Mouse (Mus musculus) layer of hippocampus, adult 9-11 months (tissue): Measurements from ENCODE around the gene Plpp3.

Experiments
- DNase-seq: peaks from one replicate; pipeline ENCODE4 v3.0.0; 2022

Plpp3 gene

GRCm38 (mm10) chr4:105157276-105158168 is at the start of gene Plpp3:
Plpp3 (plus strand) TSS chr4:105157347.
- peak; percentile 79 for DNase-seq

DNA sequence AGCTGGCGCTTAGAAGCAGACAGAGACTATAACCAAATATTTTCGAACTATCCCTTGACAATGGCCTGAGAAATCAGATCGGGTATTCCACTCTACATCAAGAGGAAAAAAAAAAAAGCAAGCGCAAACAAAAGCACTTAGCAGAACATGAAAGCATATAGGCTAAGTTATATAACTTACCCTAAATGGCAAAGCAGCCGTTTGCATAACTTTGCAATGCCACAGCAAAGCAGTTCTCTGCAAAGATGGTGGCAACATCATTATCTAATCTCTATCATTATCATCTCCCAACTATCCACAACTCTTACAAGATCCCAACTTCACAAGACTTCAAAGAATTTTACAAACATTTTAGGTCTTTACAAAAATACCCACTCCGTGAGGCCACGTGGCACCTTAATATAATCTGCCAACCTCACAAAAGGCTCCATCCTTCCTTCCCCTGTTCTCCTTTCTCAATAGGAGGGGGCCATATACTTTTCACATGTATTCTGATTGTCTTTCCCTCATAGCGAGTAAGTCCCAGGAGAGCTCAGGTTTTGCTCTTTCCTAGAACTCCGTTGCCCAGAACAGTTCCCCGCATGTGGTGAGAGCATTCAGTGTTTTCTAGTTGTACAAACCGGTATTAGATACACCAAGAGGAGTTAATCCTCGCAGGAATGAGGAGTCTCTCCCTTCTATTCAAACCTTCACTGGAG is 49.1 kb upstream of the Plpp3 start:
- DNase-seq: no peak

DNA sequence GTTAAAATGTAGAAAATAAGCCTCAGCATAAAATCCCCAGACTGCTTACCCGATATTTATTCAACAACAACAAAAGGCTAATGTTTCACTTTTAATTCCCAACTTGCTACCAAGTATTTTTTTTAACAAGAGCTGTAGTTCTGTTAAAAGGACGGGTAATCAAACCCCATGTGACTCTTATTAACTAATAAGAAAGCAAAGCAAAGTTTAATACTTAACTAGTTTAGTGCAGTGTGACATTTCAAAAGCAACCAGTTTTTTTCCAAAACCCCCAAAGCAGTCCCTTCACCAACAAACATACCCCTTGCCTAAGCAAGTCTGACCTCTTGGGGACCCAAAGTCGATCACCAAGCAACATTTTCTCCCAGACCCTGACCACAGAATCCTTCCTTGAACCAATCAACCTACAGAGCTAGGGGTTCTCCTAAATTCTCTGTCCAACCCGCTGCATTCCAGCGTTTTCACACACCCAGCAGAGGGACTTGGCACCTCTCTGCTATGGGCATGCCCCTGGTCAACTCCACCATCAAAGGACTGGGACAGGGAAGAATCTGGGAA is 48.4 kb upstream of the Plpp3 start:
- no peak for DNase-seq

DNA sequence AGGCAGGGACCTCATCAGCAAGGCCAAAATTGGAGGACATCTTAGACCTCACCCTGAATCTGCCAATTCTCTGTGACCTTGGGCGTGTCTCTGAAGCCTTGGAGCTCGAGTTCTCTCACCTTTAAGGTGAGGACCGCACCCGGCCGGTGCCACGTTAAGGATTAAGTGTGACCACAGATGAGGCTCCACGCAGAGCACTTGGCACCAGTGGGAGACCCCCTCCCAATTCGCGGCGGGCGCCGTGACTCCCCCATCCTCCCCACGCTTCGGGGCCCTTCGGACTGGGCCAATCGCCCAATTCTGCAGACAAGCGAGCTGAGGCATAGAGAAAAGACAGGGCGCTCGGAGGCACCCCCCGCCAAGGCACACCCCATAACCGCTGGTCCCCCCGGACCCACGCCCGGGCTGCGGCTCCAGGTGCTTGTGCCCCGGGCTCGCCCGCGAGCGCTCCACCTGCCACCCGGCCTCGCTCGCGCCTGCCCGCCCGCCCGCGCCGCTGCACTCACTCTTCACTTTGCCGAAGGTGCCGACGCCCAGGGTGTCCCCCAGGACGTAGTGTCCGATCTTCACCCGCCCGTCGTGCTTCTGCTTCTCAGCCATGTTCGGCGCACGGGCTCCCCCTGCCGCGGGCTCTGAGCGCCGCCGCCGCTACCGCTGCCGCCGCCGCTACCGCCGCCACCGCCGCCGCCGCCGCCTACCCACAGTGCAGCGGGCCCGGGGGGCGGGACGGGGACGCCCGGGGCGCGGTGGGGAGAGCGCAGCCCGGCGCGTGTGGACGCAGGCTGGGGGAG is 47.8 kb upstream of the Plpp3 start, which contains the start of gene Prkaa2:
Gene Prkaa2, minus strand, starts transcription at position 692 of the 791 bp plus-strand sequence.
- DNase-seq: peak; percentile 74

- peak; percentile 68 for DNase-seq
Measured at GRCm38 (mm10) chr4:105109990-105110683, 47.0 kb upstream of the Plpp3 start.

- no peak for DNase-seq
Measured at GRCm38 (mm10) chr4:105110684-105111035, 46.5 kb upstream of the Plpp3 start.

- no peak for DNase-seq
Measured at GRCm38 (mm10) chr4:105111770-105112169, 45.4 kb upstream of the Plpp3 start.

DNA sequence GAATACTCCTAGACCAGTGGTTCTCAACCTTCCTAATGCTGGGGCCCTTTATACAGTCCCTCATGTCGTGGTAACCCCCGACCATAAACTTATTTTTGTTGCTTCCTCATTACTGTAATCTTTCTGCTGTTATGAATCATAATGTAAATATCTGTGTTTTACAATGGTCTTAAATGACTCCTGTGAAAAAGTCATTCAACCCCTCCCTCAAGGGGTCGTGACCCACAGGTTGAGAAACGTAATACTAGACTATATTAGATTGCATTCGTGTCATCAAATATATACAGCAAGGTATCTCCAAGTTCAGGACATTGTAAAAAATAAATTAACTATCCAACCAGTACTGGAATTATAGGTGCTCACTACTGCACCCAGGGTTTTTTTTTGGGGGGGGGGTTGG is 44.1 kb upstream of the Plpp3 start:
- DNase-seq: no peak

- DNase-seq: no peak
Measured at GRCm38 (mm10) chr4:105113468-105113867, 43.7 kb upstream of the Plpp3 start.

DNA sequence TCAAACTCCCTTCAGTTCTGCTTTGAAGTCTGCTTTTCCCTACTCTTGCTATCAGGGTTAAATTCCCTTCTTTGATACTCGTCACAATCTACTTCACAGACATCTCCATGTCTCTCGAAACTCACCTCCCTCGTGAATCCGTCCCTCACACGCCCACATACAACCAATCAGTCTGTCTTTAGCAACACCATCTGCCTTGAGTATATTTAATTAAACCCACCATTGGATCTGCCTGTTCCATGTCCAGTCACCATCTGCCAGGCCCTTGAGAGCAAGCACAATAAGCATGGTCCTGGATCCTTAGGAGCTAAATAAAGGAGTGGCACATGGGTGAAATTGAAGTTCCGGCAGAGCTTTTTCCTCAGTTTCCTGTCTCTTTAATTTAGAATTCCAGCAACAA is 36.1 kb upstream of the Plpp3 start:
- DNase-seq: peak; percentile 51

GRCm38 (mm10) chr4:105122429-105122828 is 34.7 kb upstream of the Plpp3 start:
- peak; percentile 39 for DNase-seq

DNA sequence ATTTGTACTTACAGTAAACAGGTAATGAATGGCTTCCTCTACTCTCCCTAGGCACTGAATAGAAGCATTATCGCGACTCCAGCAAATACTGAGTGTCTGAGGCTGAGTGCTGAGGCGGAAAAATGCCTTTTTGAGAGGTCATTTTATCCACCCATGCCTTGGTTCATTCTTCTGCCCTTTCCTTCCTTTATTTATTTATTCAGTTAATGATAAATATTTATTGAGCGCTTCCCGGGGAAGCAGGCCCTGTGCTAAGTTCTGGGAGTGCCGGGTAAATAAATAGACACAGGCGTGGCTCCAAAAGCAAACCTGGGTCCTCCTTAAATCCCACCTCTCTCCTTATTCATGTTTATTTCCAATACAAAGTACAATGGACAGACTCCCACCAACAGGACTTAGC is 27.9 kb upstream of the Plpp3 start:
- DNase-seq: no peak

DNA sequence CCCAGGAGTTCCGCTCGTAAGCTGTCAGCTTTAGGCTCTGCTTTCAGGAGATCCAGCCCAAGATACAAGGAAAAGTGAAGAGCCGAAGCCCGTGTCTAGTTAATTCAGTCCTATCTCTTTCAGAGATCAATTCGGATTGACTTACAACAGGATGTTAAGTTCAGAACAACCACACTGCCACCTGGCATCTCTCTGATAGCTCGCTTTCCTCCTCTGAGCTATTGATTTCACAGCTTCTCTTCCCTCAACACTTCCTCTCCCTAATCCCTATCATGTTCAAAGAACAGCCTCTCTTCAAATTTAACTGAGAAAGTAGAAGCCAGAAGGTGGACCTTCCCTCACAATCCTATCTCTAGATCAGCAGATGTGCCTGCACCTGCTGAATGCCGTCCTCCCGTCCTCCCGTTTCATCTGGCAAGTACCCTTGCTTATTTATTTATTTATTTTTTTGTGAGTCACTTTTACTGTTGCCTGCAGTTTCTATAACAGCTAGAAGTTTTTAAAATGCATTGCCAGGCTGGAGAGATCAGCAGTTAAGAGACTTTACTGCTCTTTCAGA is 25.3 kb upstream of the Plpp3 start:
- no peak for DNase-seq

- no peak for DNase-seq
Measured at GRCm38 (mm10) chr4:105133350-105134050, 23.6 kb upstream of the Plpp3 start.

DNA sequence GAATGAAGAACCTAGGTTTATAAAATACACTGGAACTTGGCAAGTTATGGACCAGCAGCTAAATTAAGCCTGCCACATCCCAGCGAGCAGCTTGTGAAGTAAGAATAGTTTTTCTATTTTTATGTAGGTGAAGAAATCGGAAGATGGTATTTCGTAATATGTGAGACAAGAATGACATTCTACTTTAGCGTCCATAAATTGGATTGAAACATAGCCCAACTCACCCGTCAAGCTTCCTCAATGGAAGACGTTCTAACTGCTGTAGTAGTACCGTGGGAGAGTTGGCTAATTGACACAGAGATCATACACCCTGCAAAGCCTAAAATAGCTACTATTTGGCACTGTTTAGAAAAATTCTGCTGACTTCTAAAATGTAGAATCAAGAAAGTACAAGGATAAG is 7.7 kb upstream of the Plpp3 start:
- no peak for DNase-seq

GRCm38 (mm10) chr4:105151911-105152690 is 5.0 kb upstream of the Plpp3 start:
- peak; percentile 75 for DNase-seq

- no peak for DNase-seq
Measured at GRCm38 (mm10) chr4:105153227-105153626, 3.9 kb upstream of the Plpp3 start.

GRCm38 (mm10) chr4:105156281-105156680 is 866 bp upstream of the Plpp3 start:
- DNase-seq: no peak

- no peak for DNase-seq
Measured at GRCm38 (mm10) chr4:105156955-105157275, 232 bp upstream of the Plpp3 start.

- DNase-seq: peak; percentile 65
Measured at GRCm38 (mm10) chr4:105158169-105158555, 1.0 kb downstream of the Plpp3 start.
